Mouse (Mus musculus): Measurements from ENCODE around the gene Gm281. TPM values are rescaled to one million over a fixed set of nuclear protein-coding genes. Genes with fewer than 3 reads are reported as not detected.
A peak's percentile ranks its signal among the peaks of the same experiment; 100 is the strongest.

The Gm281 gene
- polyA plus RNA-seq, 1 experiment from 2014 or later: not detected

DNA sequence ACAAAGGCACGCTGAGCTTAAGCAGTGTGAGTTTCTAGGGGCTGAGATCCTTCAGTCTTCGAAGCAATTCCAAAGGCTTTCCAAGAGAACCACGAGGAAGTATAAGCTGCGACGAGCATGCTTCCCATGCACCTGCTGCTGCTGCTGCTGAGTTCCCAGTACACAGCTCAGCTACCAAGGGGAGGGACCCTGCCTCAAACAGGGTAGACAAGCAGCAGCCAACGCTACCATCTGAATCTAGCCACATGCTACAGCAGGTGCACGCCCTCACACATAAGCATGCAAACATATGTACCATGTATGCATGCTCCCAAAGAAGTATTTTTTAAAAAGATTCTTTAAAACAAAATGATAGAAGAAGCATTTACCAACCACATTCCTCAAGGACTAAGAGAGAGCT is 34.1 kb upstream of the Gm281 start:
- Histone ChIP-seq H3K4me1 (ENCODE audit: control insufficient read depth, insufficient read depth, low read length) (no peaks in the 10 kb centered on the region), H3K4me3 (ENCODE audit: low read length) (no peak overlapping the region), H3K9me3 (ENCODE audit: control insufficient read depth, low read length) (no peaks in the 10 kb centered on the region), H3K27me3 (ENCODE audit: control insufficient read depth, insufficient read depth, low read length) (no peaks in the 10 kb centered on the region), H3K36me3 (ENCODE audit: control insufficient read depth, insufficient read depth, low read length) (peaks cover 47% of the 10 kb centered on the region), H3K4me2 (replicated peaks; ENCODE audit: low read depth, low read length) (no peak overlapping the region), H3K27ac (ENCODE audit: low read depth, low read length) (no peak overlapping the region), H3K9ac (ENCODE audit: low read depth, low read length) (no peak overlapping the region)
- 97% methylated on average over 7 of the region's 7 CpGs for WGBS
- ATAC-seq (ENCODE audit: low FRiP score, low TSS enrichment): no peak

DNA sequence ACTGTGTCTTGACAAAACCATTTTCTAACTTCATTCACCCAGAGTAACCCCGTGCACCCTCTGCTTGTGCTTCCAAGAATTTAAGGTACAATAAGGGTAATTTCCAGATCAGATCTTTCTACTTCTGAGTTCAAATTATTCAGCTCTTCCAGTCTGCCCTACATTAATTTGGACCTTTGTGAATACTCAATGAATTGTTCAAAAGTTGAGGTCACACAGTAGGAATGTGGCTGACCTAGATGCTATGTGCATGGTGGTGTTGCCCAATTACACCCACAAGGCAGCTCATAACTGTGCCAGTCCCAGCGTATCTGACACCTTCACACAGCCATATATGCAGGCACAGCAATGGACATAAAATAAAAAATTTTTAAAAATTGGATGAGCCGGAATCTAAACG is 30.4 kb upstream of the Gm281 start:
- H3K9ac ChIP-seq (ENCODE audit: low read depth, low read length): no peak overlapping the region
- H3K4me2 ChIP-seq (replicated peaks; ENCODE audit: low read depth, low read length): no peak overlapping the region
- H3K36me3 ChIP-seq (ENCODE audit: control insufficient read depth, insufficient read depth, low read length): peaks cover 27% of the 10 kb centered on the region
- H3K4me1 ChIP-seq (ENCODE audit: control insufficient read depth, insufficient read depth, low read length): no peaks in the 10 kb centered on the region
- ATAC-seq (ENCODE audit: low FRiP score, low TSS enrichment): no peak
- no peaks in the 10 kb centered on the region for H3K9me3 ChIP-seq (ENCODE audit: control insufficient read depth, low read length)
- H3K4me3 ChIP-seq (ENCODE audit: low read length): no peak overlapping the region
- WGBS: 89% methylated on average over 4 of the region's 4 CpGs
- H3K27ac ChIP-seq (ENCODE audit: low read depth, low read length): no peak overlapping the region
- no peaks in the 10 kb centered on the region for H3K27me3 ChIP-seq (ENCODE audit: control insufficient read depth, insufficient read depth, low read length)

DNA sequence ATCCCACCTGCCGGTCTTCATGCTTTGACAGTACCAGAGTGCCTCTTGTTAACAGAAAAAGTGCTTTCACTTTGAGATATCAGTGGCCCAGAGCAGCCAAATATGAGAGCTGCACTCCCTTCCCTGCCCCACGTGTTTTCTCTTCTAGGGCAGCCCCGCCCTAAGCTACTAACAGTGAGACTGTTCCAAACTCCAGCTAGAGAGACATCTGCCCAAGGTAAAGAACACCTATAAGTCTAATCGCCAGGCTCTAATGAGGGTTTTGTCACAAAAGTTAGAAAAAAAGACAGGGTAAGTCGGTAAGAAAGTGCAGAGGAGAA is 19.7 kb upstream of the Gm281 start:
- no peak for ATAC-seq (ENCODE audit: low FRiP score, low TSS enrichment)
- no peak overlapping the region for H3K9ac ChIP-seq (ENCODE audit: low read depth, low read length)
- H3K27me3 ChIP-seq (ENCODE audit: control insufficient read depth, insufficient read depth, low read length): no peaks in the 10 kb centered on the region
- 0 out of 2 replicates have a peak overlapping the region, but pooled peaks have one; percentile 28 for H3K4me3 ChIP-seq (ENCODE audit: low read length)
- 52% methylated on average over 5 of the region's 5 CpGs for WGBS
- H3K9me3 ChIP-seq (ENCODE audit: control insufficient read depth, low read length): peaks cover 9% of the 10 kb centered on the region; the same call in 1 of the 2 replicates
- no peaks in the 10 kb centered on the region for H3K36me3 ChIP-seq (ENCODE audit: control insufficient read depth, insufficient read depth, low read length)
- H3K4me1 ChIP-seq (ENCODE audit: control insufficient read depth, insufficient read depth, low read length): 0 out of 2 replicates have a peak, but pooled peaks cover 6% of the 10 kb centered on the region
- no peak overlapping the region for H3K27ac ChIP-seq (ENCODE audit: low read depth, low read length)
- H3K4me2 ChIP-seq (replicated peaks; ENCODE audit: low read depth, low read length): peak overlapping the region; percentile 51; the same call in 1 of the 2 replicates

- 34% methylated on average over 24 of the region's 31 CpGs for WGBS
- Histone ChIP-seq H3K36me3 (ENCODE audit: control insufficient read depth, insufficient read depth, low read length) (no peaks in the 10 kb centered on the region), H3K27me3 (ENCODE audit: control insufficient read depth, insufficient read depth, low read length) (no peaks in the 10 kb centered on the region), H3K4me1 (ENCODE audit: control insufficient read depth, insufficient read depth, low read length) (0 out of 2 replicates have a peak, but pooled peaks cover 6% of the 10 kb centered on the region), H3K4me3 (ENCODE audit: low read length) (peak overlapping the region; percentile 28), H3K4me2 (replicated peaks; ENCODE audit: low read depth, low read length) (peak overlapping the region; percentile 51), H3K9me3 (ENCODE audit: control insufficient read depth, low read length) (peaks cover 9% of the 10 kb centered on the region; the same call in 1 of the 2 replicates), H3K9ac (ENCODE audit: low read depth, low read length) (peak overlapping the region; percentile 44; the same call in 1 of the 2 replicates), H3K27ac (ENCODE audit: low read depth, low read length) (no peak overlapping the region)
- peak; percentile 71 for ATAC-seq (ENCODE audit: low FRiP score, low TSS enrichment)
These were observed 19.2 kb upstream of the Gm281 start for GRCm38 (mm10) chr14:13933290-13934051.

DNA sequence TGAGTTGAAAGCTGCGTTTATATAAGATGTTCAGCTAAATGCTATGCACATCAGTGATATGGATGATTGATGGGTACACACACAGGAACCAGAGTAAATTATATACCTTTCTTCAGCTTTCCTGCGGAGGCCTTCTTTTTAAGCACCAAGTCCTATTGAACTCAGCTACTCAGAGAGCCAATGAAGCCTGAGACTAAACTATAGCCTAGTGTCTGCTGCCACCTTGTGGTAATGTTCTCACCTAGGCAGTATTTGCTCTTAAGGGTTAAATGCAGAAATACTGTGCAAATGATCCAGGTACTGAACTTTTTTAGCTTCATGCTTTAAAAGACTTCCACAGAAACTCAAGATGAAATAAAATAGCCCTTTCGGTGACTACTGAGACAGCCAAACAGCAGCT is 3.4 kb upstream of the Gm281 start:
- no peak overlapping the region for H3K4me2 ChIP-seq (replicated peaks; ENCODE audit: low read depth, low read length)
- H3K27me3 ChIP-seq (ENCODE audit: control insufficient read depth, insufficient read depth, low read length): no peaks in the 10 kb centered on the region
- H3K36me3 ChIP-seq (ENCODE audit: control insufficient read depth, insufficient read depth, low read length): no peaks in the 10 kb centered on the region
- no peak overlapping the region for H3K9ac ChIP-seq (ENCODE audit: low read depth, low read length)
- peak; percentile 49; the same call in 1 of the 2 replicates for ATAC-seq (ENCODE audit: low FRiP score, low TSS enrichment)
- H3K27ac ChIP-seq (ENCODE audit: low read depth, low read length): no peak overlapping the region
- H3K4me1 ChIP-seq (ENCODE audit: control insufficient read depth, insufficient read depth, low read length): no peaks in the 10 kb centered on the region
- no peaks in the 10 kb centered on the region for H3K9me3 ChIP-seq (ENCODE audit: control insufficient read depth, low read length)
- 33% methylated on average over 3 of the region's 3 CpGs for WGBS
- no peak overlapping the region for H3K4me3 ChIP-seq (ENCODE audit: low read length)

DNA sequence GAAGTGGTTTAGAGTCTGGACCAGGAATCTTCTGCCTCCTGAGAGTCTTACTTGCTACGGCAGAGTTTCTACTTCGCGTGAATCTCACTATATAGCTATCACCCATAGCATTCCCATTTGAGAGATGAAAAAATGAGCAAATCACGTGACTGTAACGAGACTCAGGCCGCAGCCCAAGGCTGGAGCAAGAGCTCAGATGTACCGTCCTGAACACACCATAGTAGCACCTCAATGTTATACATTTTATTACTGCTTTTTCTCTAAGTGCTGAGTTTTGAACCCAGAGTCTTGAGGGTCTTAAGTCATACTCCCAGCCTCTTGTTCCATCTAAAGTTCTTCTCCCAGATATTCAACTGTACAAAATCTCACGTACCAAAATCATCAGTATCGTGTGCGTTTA is 2.9 kb upstream of the Gm281 start:
- 90% methylated on average over 10 of the region's 10 CpGs for whole genome bisulfite sequencing
- H3K27me3 ChIP-seq (ENCODE audit: control insufficient read depth, insufficient read depth, low read length): no peaks in the 10 kb centered on the region
- H3K4me2 ChIP-seq (replicated peaks; ENCODE audit: low read depth, low read length): no peak overlapping the region
- H3K27ac ChIP-seq (ENCODE audit: low read depth, low read length): no peak overlapping the region
- H3K4me3 ChIP-seq (ENCODE audit: low read length): no peak overlapping the region
- no peaks in the 10 kb centered on the region for H3K9me3 ChIP-seq (ENCODE audit: control insufficient read depth, low read length)
- no peak overlapping the region for H3K9ac ChIP-seq (ENCODE audit: low read depth, low read length)
- no peak for ATAC-seq (ENCODE audit: low FRiP score, low TSS enrichment)
- no peaks in the 10 kb centered on the region for H3K4me1 ChIP-seq (ENCODE audit: control insufficient read depth, insufficient read depth, low read length)
- no peaks in the 10 kb centered on the region for H3K36me3 ChIP-seq (ENCODE audit: control insufficient read depth, insufficient read depth, low read length)

GRCm38 (mm10) chr14:13915207-13915606 is 929 bp upstream of the Gm281 start:
- Histone ChIP-seq H3K27me3 (ENCODE audit: control insufficient read depth, insufficient read depth, low read length) (no peaks in the 10 kb centered on the region), H3K4me2 (replicated peaks; ENCODE audit: low read depth, low read length) (no peak overlapping the region), H3K36me3 (ENCODE audit: control insufficient read depth, insufficient read depth, low read length) (no peaks in the 10 kb centered on the region), H3K4me1 (ENCODE audit: control insufficient read depth, insufficient read depth, low read length) (no peaks in the 10 kb centered on the region), H3K4me3 (ENCODE audit: low read length) (no peak overlapping the region), H3K9ac (ENCODE audit: low read depth, low read length) (no peak overlapping the region), H3K9me3 (ENCODE audit: control insufficient read depth, low read length) (no peaks in the 10 kb centered on the region), H3K27ac (ENCODE audit: low read depth, low read length) (no peak overlapping the region)
- no peak for ATAC-seq (ENCODE audit: low FRiP score, low TSS enrichment)
- 81% methylated on average over 4 of the region's 4 CpGs for WGBS

DNA sequence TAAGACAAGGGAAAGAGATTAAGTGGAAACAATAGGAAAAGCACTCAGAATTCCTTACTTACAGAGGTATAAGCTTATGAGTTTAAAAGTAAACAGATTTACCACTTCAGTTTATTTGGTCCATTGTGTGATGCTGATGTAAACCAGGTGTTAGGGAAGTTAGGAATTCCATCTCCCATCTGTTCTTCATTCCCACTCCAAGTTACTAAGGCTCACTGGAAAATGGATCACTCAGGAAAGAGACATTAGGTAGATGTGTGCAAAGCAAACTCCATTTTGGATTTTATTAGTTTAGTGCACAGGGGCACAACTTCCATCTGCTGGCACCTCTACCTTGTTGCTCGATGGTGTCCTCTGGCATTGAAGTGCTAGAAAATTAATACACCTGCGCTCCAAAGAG is 4.1 kb downstream of the Gm281 start:
- Histone ChIP-seq H3K9me3 (ENCODE audit: control insufficient read depth, low read length) (no peaks in the 10 kb centered on the region), H3K4me2 (replicated peaks; ENCODE audit: low read depth, low read length) (no peak overlapping the region), H3K27ac (ENCODE audit: low read depth, low read length) (no peak overlapping the region), H3K27me3 (ENCODE audit: control insufficient read depth, insufficient read depth, low read length) (no peaks in the 10 kb centered on the region), H3K4me3 (ENCODE audit: low read length) (no peak overlapping the region), H3K9ac (ENCODE audit: low read depth, low read length) (no peak overlapping the region), H3K36me3 (ENCODE audit: control insufficient read depth, insufficient read depth, low read length) (no peaks in the 10 kb centered on the region), H3K4me1 (ENCODE audit: control insufficient read depth, insufficient read depth, low read length) (no peaks in the 10 kb centered on the region)
- 82% methylated on average over 2 of the region's 2 CpGs for whole genome bisulfite sequencing
- no peak for ATAC-seq (ENCODE audit: low FRiP score, low TSS enrichment)

- no peak for ATAC-seq (ENCODE audit: low FRiP score, low TSS enrichment)
- Histone ChIP-seq H3K27ac (ENCODE audit: low read depth, low read length) (no peak overlapping the region), H3K9me3 (ENCODE audit: control insufficient read depth, low read length) (no peaks in the 10 kb centered on the region), H3K4me2 (replicated peaks; ENCODE audit: low read depth, low read length) (no peak overlapping the region), H3K9ac (ENCODE audit: low read depth, low read length) (no peak overlapping the region), H3K27me3 (ENCODE audit: control insufficient read depth, insufficient read depth, low read length) (no peaks in the 10 kb centered on the region), H3K36me3 (ENCODE audit: control insufficient read depth, insufficient read depth, low read length) (no peaks in the 10 kb centered on the region), H3K4me1 (ENCODE audit: control insufficient read depth, insufficient read depth, low read length) (no peaks in the 10 kb centered on the region), H3K4me3 (ENCODE audit: low read length) (no peak overlapping the region)
- WGBS: 89% methylated on average over 7 of the region's 7 CpGs
These were observed 7.1 kb downstream of the Gm281 start for GRCm38 (mm10) chr14:13907145-13907544.
